Mouse (Mus musculus): ENCODE data around the gene Minos1. TPM values are rescaled to one million over a fixed set of nuclear protein-coding genes. Genes with fewer than 3 reads are reported as not detected.

Gene Minos1
- polyA plus RNA-seq, 1 experiment: 18.0 TPM

GRCm38 (mm10) chr4:139175061-139175971 lies 44.4 kb upstream of the Minos1 start:
- TF ChIP-seq CTCF (IDR thresholded peaks at IDR 0.05; ENCODE audit: extremely low read depth, insufficient read depth, insufficient read length, insufficient replicate concordance) (no peak), POLR2A (IDR thresholded peaks at IDR 0.05; ENCODE audit: low read depth, low read length) (no peak)
- Histone ChIP-seq H3K27me3 (ENCODE audit: control insufficient read depth, insufficient read depth, low read length) (no peaks in the 10 kb centered on the region), H3K27ac (ENCODE audit: insufficient read depth, low read length) (no peak overlapping the region), H3K36me3 (ENCODE audit: control insufficient read depth, insufficient read depth, low read length) (no peaks in the 10 kb centered on the region), H3K4me3 (ENCODE audit: extremely low read depth, insufficient read depth, insufficient read length) (no peak overlapping the region), H3K4me1 (ENCODE audit: control insufficient read depth, insufficient read depth, insufficient read length) (no peaks in the 10 kb centered on the region; the same call in 1 of the 2 replicates)
- no peak for DNase-seq (ENCODE audit: low read depth in 1 of 2, low spot score in 2 of 2)
- WGBS: 58% methylated on average over 20 of the region's 20 CpGs

GRCm38 (mm10) chr4:139169748-139170279 lies 38.9 kb upstream of the Minos1 start:
- Histone ChIP-seq H3K36me3 (ENCODE audit: control insufficient read depth, insufficient read depth, low read length) (no peaks in the 10 kb centered on the region), H3K4me1 (ENCODE audit: control insufficient read depth, insufficient read depth, insufficient read length) (peaks cover 5% of the 10 kb centered on the region; the same call in 1 of the 2 replicates), H3K27ac (ENCODE audit: insufficient read depth, low read length) (peak overlapping the region; percentile 63), H3K27me3 (ENCODE audit: control insufficient read depth, insufficient read depth, low read length) (no peaks in the 10 kb centered on the region), H3K4me3 (ENCODE audit: extremely low read depth, insufficient read depth, insufficient read length) (no peak overlapping the region)
- WGBS: 86% methylated on average over 12 of the region's 12 CpGs
- DNase-seq (ENCODE audit: low read depth in 1 of 2, low spot score in 2 of 2): no peak
- TF ChIP-seq CTCF (IDR thresholded peaks at IDR 0.05; ENCODE audit: extremely low read depth, insufficient read depth, insufficient read length, insufficient replicate concordance) (no peak), POLR2A (IDR thresholded peaks at IDR 0.05; ENCODE audit: low read depth, low read length) (no peak)

- H3K27ac ChIP-seq (ENCODE audit: insufficient read depth, low read length): peak overlapping the region; percentile 63
- no peak for TF ChIP-seq POLR2A (IDR thresholded peaks at IDR 0.05; ENCODE audit: low read depth, low read length)
- TF ChIP-seq CTCF (IDR thresholded peaks at IDR 0.05; ENCODE audit: extremely low read depth, insufficient read depth, insufficient read length, insufficient replicate concordance): no peak
- no peaks in the 10 kb centered on the region for H3K36me3 ChIP-seq (ENCODE audit: control insufficient read depth, insufficient read depth, low read length)
- 22% methylated on average over 15 of the region's 15 CpGs for WGBS
- no peaks in the 10 kb centered on the region for H3K27me3 ChIP-seq (ENCODE audit: control insufficient read depth, insufficient read depth, low read length)
- no peak overlapping the region for H3K4me3 ChIP-seq (ENCODE audit: extremely low read depth, insufficient read depth, insufficient read length)
- peak; percentile 59 to 70 for DNase-seq (ENCODE audit: low read depth in 1 of 2, low spot score in 2 of 2)
- H3K4me1 ChIP-seq (ENCODE audit: control insufficient read depth, insufficient read depth, insufficient read length): peaks cover 5% of the 10 kb centered on the region; the same call in 1 of the 2 replicates
These were observed 38.3 kb upstream of the Minos1 start for GRCm38 (mm10) chr4:139168985-139169747.

- Histone ChIP-seq H3K36me3 (ENCODE audit: control insufficient read depth, insufficient read depth, low read length) (no peaks in the 10 kb centered on the region), H3K4me3 (ENCODE audit: extremely low read depth, insufficient read depth, insufficient read length) (no peak overlapping the region), H3K27ac (ENCODE audit: insufficient read depth, low read length) (0 out of 2 replicates have a peak overlapping the region, but pooled peaks have one; percentile 6), H3K27me3 (ENCODE audit: control insufficient read depth, insufficient read depth, low read length) (no peaks in the 10 kb centered on the region), H3K4me1 (ENCODE audit: control insufficient read depth, insufficient read depth, insufficient read length) (peaks cover 5% of the 10 kb centered on the region; the same call in 1 of the 2 replicates)
- TF ChIP-seq CTCF (IDR thresholded peaks at IDR 0.05; ENCODE audit: extremely low read depth, insufficient read depth, insufficient read length, insufficient replicate concordance): no peak
- TF ChIP-seq POLR2A (IDR thresholded peaks at IDR 0.05; ENCODE audit: low read depth, low read length): no peak
- 85% methylated on average over 8 of the region's 8 CpGs for WGBS
- DNase-seq (ENCODE audit: low read depth in 1 of 2, low spot score in 2 of 2): no peak
These were observed 36.2 kb upstream of the Minos1 start for GRCm38 (mm10) chr4:139167107-139167506.

- Histone ChIP-seq H3K36me3 (ENCODE audit: control insufficient read depth, insufficient read depth, low read length) (no peaks in the 10 kb centered on the region), H3K4me1 (ENCODE audit: control insufficient read depth, insufficient read depth, insufficient read length) (peaks cover 5% of the 10 kb centered on the region; the same call in 1 of the 2 replicates), H3K27ac (ENCODE audit: insufficient read depth, low read length) (peak overlapping the region; percentile 79), H3K4me3 (ENCODE audit: extremely low read depth, insufficient read depth, insufficient read length) (no peak overlapping the region), H3K27me3 (ENCODE audit: control insufficient read depth, insufficient read depth, low read length) (no peaks in the 10 kb centered on the region)
- TF ChIP-seq POLR2A (IDR thresholded peaks at IDR 0.05; ENCODE audit: low read depth, low read length) (no peak), CTCF (IDR thresholded peaks at IDR 0.05; ENCODE audit: extremely low read depth, insufficient read depth, insufficient read length, insufficient replicate concordance) (no peak)
- DNase-seq (ENCODE audit: low read depth in 1 of 2, low spot score in 2 of 2): peak; percentile 43 to 65
- 52% methylated on average over 8 of the region's 8 CpGs for WGBS
These were observed 35.3 kb upstream of the Minos1 start for GRCm38 (mm10) chr4:139166244-139166643.

GRCm38 (mm10) chr4:139165259-139165658 lies 34.3 kb upstream of the Minos1 start:
- Histone ChIP-seq H3K27me3 (ENCODE audit: control insufficient read depth, insufficient read depth, low read length) (no peaks in the 10 kb centered on the region), H3K27ac (ENCODE audit: insufficient read depth, low read length) (no peak overlapping the region), H3K36me3 (ENCODE audit: control insufficient read depth, insufficient read depth, low read length) (no peaks in the 10 kb centered on the region), H3K4me3 (ENCODE audit: extremely low read depth, insufficient read depth, insufficient read length) (no peak overlapping the region), H3K4me1 (ENCODE audit: control insufficient read depth, insufficient read depth, insufficient read length) (peaks cover 5% of the 10 kb centered on the region; the same call in 1 of the 2 replicates)
- DNase-seq (ENCODE audit: low read depth in 1 of 2, low spot score in 2 of 2): no peak
- TF ChIP-seq POLR2A (IDR thresholded peaks at IDR 0.05; ENCODE audit: low read depth, low read length) (no peak), CTCF (IDR thresholded peaks at IDR 0.05; ENCODE audit: extremely low read depth, insufficient read depth, insufficient read length, insufficient replicate concordance) (no peak)
- WGBS: 93% methylated on average over 8 of the region's 8 CpGs

All from spleen, adult 2 months (tissue).